Mouse (Mus musculus): Measurements from ENCODE around the gene Gm20812. TPM values are rescaled to one million over a fixed set of nuclear protein-coding genes. Genes with fewer than 3 reads are reported as not detected.
"Not testable (repeated sequence)": the region's sequence is repeated elsewhere in the genome, so short reads cannot be mapped to it uniquely, and the experiment has no call there.

Gm20812 gene
- not detected for total RNA-seq (2022)

GRCm38 (mm10) chrY:12381681-12382080 is at the start of gene Gm20812:
Gene Gm20812 (plus strand): TSS chrY:12381981.
- DNase-seq (ENCODE audit: low spot score): not testable (repeated sequence)

Other genes with a start within 250 kb of the Gm20812 start
- not detected for gene Gm29554, start 108.0 kb upstream of the Gm20812 start, total RNA-seq (2022)